Mouse (Mus musculus): ENCODE data around the gene Cyth1.

The Cyth1 gene

DNA sequence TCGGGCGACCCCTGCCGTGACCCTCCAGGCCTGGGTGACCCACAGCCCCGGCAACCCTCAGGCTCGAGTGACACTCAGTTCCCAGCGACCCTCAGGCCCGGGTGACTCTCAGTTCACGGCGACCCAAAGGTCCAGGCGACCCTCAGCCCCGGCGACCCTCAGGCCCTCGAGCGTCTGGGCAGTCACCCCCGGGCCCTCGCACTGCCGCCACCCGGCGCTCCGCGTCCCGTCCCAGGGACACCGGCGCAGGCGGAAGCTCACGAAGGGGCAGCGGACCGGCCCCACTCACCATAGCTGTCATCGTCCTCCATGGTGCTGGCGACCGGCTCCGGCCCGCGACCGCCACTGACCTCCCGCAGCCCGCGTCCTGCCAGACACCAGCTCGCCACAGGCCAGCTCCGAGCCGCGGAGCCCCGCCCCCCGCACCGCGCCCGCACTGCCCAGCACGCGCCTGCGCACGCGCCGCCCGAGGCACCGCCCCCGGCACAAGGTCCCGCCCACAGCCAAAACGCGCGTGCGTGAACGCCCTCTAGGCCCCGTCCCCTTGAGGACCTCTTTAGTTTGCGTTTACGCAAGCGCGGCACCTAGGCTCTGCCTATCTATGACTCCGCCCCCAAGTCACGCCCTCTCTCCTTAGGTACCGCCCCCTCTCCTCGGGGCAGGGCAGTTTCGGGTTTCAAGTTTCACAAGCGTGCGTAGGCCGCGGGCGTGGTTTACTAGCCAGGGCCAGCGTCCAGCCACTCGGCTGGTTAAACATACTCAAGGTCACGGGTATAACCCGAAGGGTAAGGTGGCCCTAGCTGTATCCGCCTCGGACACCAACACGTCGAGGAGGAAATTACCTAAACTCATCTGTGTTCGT, at the start of gene Cyth1:
Cyth1 (minus strand) TSS at position 443 of the 862 bp plus-strand sequence.
- DNase-seq (ENCODE audit: extremely low spot score, low read depth, low spot score) = peak; percentile 96

DNA sequence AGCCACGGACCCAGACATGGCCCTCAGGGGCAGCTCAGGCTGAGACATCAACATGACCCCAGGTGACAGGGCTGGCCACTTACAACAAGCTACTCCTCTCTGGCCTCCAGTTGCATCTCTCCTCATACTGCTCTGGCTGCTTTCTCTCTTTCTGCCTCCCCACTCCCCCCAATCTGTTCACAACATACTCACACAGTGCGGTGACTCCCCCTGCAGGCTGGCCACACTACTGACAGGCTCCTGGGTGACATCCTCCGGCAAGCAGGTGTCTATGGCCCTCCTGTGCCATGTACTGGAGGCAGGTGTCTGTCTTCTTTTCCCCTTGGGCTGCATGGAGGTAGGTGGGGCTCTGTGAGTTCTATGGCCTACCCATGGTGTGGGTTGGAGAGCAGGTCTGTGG, 49.6 kb upstream of the Cyth1 start:
- no peak for DNase-seq (ENCODE audit: extremely low spot score, low read depth, low spot score)

DNA sequence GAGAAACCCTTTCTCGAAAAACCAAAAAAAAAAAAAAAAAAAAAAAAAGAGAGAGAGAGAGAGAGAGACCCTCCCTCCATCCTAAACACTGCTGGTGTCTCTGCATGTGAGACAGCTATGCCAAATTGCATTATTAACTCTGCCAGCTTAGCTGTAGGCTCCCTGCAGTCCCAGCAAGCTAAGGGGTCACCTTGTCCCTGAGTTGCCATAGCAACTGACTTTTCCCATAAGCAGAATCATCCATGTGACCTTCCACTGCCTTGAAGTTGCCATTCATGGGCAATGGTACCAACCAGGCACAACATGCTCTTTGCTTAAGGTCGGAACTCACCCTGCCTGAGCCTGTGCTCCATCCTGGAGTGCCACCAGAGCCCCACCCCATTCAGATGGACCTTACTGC, 46.6 kb upstream of the Cyth1 start:
- no peak for DNase-seq (ENCODE audit: extremely low spot score, low read depth, low spot score)

DNA sequence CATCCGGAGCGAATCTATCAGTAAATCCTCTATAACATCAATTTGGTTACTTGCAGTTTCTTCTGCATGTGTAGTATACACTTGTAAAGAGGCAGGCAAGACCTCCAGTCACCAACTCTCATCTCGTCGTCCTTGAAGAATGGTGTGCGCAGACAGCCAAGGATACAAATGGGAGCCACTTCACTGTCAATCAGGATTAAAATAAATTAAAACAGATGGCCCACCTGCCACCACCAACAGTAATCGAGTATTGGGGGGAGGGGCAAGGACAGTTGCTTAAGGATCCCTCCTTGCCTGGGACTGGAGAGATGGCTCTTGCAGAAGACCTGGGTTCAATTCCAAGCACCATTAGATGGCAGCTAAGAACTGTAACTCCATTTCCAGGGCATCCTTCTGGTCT, 44.3 kb upstream of the Cyth1 start:
- DNase-seq (ENCODE audit: extremely low spot score, low read depth, low spot score) = no peak

DNA sequence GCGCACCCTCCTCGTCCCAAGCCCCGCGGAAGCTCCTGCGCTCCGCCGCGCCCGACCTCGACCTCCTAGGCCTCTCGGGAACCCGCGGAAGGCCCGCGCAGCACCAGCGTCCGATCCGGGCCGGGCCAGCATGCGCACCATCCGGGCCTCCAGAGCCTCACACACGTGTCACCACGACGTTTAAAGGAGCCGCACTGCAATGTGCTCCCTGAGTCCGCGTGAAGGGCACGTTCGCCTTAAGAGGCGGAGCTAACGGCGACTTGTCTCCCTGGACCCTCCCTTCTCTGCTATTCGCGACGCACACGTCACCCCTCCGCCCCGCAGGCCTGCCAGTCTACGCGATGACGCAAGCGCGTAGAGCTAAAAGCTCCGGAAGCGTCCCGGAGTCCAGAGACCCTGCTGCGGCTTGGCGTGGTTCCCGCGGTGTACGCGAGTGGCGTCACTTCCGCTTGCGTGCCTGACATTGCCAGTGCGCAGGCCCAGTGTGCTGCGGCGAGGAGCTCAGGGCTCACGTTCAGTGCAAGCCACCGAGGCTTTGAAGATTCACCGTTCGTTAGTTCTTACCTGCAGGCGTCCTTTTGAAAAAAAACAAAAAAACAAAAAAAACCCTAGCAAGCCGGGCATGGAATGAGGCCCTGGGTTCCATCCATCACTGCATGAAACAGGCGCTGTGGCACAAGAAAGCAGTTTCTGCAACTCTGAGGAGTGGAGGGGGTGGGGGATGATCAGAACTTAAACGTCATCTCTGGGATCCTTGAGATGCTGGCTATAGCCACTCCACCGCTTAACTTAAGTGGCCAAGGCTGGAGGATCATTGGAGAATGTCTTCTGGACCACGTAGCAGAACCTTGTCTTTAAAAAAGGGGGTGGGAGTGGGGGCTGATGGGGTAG, 41.9 kb upstream of the Cyth1 start, which contains the start of gene Usp36:
Usp36 (minus strand) TSS at position 246 of the 891 bp plus-strand sequence.
- DNase-seq (ENCODE audit: extremely low spot score, low read depth, low spot score) = peak; percentile 97

DNA sequence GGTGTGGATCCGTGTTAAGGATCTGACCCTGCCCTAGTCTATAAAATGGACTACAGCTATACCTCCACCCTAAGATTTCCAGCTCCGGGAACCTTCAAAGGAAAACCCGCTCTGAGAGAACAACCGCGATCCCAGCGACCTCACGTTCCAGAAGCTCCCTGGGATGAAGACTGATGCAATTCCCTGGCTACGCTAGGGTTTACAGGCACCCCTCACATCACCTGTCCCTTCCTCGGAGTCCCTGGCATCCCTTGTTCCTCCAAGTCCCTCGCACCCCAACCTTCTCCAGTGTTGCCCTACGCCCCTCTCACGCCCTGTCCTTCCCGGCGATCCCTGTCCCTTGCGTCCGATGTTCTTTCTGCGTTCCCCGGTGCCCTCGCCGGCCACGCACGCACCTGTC, 41.2 kb upstream of the Cyth1 start:
- no peak for DNase-seq (ENCODE audit: extremely low spot score, low read depth, low spot score)

DNA sequence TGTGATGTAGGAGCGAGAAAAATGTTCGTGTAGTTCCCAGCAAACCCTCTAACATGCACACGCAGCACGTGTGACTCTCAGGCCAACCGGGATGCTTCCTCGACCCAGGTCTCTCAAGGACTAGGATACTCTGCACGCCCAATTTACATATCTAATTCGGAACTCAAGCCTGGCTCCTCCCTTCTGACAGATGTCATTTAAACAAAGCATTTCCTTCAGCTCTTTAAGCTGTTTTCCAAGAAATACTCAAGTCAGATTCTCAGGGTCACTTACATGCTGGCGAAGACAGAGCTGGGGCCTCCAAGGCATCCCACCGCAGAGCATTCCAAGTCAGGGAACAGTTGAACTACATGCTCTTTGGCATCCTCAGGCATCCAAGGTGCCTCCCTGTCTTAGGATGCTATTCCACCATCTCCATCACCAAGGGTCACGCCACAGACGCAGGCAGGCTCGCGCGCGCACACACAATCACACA, 40.7 kb upstream of the Cyth1 start:
- DNase-seq (ENCODE audit: extremely low spot score, low read depth, low spot score) = no peak

DNA sequence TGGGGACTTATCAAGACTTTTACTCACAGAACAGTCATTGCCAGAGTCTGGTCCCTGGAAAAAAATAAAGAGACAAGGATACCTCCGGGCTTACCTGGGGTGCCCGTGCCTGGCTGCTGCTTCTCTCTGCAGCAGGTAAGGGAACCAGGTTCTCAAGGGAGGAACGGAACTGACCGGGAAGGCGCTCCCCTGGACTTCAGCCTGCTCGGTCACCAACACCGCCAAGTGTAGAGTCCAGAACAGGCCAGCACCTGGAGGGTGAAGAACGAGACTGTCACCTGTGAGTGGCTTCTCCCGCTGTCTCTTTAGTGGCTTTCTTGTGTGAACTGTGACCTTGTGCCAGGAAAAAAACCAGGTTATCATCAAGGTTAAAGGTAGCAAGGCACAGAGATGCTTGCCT, 39.2 kb upstream of the Cyth1 start:
- no peak for DNase-seq (ENCODE audit: extremely low spot score, low read depth, low spot score)

DNA sequence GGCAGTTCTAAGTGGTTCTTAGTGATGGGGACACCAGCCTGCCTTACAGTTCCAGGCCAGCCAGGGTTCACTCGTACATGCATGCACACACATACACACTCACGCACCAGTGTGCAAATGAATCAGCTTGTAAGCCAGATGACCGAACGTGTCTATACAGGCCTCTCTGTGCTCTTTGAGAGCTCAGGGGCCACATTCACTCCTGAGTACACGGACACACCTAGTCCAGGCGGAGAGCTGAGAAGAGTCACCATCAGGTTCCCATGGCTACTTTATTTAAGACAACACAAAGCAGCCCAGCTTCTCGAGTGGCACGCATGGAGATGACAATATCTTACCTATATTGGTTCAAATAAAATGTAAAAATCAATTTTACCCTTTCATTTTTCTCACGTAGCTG, 38.0 kb upstream of the Cyth1 start:
- DNase-seq (ENCODE audit: extremely low spot score, low read depth, low spot score) = no peak

DNA sequence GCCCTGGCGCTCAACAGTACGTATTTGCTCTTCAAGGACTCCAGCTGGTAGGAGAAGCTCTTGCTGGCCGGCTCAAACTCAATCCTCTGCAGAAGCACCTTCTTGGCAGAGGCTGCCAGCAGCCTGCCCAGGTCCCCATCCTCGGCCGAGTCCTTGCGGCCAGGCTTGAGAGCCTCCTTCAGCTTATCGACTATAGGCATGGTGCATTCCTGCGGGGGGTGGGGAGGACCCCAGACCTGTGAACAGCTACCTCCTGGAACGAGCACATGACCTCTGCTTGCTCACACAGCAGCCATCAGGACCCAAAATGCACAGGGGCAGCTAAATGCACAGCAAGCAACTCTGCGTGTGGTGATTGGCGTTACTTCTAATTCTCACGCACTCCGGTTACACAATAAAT, 37.4 kb upstream of the Cyth1 start:
- DNase-seq (ENCODE audit: extremely low spot score, low read depth, low spot score) = no peak

DNA sequence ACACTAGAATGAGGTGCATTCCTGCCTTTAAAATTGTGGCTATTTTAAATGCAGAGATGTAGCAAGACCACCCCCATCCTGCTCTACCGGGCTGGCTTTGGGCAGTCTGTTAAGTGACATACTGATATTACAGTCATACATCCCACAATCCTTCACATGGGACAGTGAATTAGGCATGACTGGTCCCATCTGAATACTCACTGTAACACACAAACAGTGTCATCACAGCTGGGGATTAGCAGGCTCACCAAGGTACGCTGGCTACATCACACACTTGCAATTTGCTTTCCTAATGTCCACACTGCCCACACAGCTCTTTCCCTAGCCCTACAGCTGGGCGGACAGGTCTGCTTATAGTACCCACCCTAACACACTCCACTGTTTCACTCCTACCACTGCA, 31.8 kb upstream of the Cyth1 start:
- no peak for DNase-seq (ENCODE audit: extremely low spot score, low read depth, low spot score)

DNA sequence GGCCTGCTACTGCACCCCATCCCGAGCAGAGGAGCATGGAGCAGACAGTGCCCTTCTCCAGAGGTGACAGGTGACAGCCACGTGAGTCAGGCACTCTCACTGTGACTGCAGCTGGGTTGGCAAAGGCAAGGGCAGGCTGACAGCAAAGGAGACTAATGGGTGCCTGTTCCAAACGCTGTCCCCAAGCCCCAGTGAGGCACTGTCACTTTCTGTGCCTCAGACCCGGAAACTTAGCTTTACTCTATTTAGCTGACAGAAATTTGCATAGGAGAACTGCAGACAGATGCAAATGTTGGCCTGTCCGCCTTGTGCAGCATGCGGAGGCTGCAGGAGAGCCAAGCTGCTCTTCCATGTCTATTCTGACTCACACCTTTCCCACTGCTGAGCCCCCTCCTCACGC, 27.9 kb upstream of the Cyth1 start:
- no peak for DNase-seq (ENCODE audit: extremely low spot score, low read depth, low spot score)

DNA sequence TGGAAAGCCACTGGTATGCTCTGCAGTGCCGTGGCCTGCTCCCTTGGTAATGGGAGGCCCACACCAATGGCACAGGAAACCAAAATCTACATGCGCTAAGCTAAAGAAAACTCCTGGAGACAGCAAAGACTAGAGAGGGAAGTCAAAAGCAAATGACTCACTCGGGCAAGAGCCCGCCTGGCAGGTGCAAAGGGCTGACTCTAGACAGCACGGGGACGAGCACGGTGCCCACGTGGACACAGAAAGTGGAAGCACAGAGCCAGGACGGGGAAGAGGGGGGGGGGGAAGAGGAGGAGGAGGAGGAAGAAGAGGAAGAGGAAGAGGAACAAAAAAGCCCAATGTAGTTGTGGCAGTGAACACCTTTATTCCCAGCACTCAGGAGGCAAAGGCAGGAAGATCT, 26.7 kb upstream of the Cyth1 start:
- DNase-seq (ENCODE audit: extremely low spot score, low read depth, low spot score) = no peak

DNA sequence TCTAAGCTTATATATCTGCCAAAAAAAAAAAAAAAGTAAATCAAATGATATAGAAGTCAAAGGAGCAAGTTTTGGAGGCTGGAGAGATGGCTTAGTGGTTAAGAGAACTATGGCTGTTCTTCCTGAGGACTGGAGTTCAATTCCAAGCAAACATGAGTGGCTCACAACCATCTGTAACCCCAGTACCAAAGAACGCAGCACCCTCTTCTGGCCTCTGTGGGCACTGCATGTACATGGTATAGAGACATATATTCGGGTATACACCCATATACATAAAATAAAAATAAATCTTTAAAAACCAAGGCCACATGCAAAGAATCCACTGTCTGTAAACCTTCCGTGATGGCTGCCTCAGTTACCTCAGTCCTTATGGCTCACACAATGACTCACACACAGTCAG, 21.4 kb upstream of the Cyth1 start:
- DNase-seq (ENCODE audit: extremely low spot score, low read depth, low spot score) = no peak

DNA sequence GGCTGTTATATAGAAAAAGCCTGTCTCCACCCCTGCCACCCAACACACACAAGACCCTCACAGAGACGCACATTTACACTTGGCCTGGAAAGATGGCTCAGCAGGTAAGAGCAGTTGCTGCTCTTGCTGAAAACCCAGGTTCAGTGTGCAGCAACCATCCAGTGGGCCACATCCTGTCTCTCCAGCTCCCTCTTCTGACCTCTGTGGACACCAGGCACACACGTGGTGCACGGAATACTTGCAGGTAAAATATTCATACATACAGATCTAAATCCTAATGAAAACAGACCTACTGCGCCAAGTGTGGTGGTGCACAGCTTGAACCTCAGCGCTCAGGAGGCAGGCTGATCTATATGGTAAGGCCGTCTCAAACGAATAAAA, 18.3 kb upstream of the Cyth1 start:
- DNase-seq (ENCODE audit: extremely low spot score, low read depth, low spot score) = no peak

DNA sequence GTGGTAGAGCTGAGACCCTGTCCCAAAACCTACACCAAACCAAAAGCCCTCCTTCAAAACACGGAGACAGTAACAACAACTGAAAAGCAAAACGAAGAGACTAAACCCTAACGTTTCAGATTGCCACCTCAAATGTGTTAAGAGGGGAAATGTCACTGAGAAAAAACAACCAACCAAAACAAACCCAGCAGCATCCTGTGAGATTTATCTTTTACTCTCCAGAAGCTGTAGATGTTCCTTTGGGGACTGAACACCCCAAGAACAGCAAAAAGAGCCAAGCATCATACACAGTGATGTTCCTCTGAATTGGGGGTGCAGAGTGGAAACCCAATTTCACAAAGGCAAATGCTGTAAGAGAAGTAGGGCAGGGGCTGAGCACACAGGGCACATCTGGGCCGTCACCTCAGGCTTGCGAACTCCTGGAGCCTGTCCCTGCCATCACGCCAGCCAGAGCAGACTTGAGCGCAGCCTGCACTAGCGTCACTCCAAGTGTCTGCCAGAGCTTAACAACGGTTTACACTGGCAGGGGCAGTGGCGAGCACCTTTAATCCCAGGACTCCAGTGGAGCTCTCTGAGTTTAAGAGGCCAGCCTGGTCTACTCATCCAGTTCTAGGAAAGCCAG, 17.8 kb upstream of the Cyth1 start:
- no peak for DNase-seq (ENCODE audit: extremely low spot score, low read depth, low spot score)

DNA sequence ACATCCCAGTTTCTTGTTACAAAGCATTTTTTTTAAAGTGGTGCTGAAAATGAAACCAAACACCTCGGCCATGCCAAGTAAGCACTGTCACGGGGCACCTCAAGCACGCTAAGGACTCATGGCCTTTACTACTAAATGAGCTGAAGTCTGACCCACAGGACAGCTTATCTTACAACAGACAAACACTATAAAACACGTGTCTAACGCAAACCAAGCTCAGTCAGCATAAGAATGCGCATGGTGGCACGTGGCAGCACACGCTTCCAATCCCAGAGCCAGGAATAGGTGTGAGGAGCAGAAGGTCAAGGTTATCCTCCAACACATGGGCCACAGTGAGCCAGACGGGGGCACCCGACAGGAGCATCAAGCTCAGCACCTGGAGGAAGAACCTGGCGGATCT, 17.2 kb upstream of the Cyth1 start:
- no peak for DNase-seq (ENCODE audit: extremely low spot score, low read depth, low spot score)

DNA sequence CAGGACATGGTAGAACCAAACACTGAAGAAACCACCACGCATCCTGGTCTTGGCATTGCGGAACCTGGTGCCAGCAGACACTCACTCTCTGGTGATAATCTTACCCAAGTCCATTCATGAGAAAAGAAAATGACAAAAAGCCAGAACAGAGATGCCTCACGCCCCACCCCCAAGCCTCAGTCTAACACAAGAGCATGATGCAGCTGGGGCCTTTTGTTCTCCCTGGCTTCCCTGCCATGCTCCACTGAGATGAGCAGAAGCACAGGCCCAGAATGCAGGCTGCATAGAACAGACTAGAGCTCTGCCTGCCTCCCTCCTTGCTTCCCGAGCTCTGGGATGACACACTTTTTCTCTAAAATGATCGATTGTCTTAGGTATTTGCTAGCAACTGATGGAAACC, 14.8 kb upstream of the Cyth1 start:
- DNase-seq (ENCODE audit: extremely low spot score, low read depth, low spot score) = no peak

DNA sequence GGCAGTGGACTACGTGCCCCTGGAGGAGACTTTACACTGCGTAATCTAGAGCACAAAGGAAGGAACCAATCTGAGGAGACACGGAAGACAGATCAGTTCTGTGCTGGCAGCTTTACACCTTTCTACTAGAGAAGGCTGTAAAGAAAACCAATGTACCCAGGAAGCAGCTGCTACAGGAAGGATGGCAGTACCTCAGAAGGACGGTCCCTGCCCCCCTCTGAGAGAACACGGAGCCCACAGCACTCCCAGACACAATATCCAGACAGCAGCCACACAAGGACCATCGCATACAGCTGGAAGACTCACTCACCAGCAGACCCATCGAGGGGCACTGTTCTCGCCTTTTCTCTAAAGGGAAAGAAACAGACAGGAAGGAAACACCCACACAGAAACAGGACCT, 11.7 kb upstream of the Cyth1 start:
- DNase-seq (ENCODE audit: extremely low spot score, low read depth, low spot score) = no peak

DNA sequence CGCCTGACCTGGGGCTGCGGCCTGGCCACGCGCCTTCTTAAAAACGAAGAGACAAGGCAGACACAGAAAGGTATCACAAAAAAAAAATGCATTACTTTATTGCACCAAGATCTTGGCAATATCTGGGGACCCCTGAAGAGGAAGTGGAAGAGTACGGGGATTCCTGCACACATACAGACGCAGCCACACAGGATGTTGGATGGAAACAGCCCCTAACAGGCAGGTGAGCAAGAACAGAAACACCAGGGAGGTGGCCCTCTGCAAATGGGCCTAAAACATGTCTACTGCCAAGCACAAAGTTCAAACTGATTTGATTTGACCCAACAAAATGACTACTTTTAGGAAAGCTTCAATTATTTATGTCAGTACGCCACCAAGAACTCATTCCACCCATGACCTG, 11.2 kb upstream of the Cyth1 start:
- no peak for DNase-seq (ENCODE audit: extremely low spot score, low read depth, low spot score)

DNA sequence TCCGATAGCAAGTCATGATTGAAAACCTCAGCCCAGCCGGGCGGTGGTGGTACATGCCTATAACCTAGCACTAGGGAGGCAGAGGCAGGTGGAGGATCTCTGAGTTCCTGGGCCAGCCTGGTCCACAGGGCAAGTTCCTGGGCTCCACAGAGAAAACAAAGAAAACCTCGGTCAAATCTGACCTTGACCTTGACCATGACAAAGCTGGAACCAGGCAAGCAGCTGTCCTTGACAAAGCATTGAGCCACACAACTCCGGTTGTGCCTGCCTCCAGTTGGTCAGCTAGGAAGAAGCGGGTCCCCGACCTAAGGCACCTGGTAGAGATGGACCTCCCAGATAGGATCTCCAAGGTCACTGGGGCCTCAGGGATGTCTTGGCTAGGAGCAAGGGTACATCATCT, 8.0 kb upstream of the Cyth1 start:
- no peak for DNase-seq (ENCODE audit: extremely low spot score, low read depth, low spot score)
